Mouse (Mus musculus) kidney, adult 2 months (tissue): ENCODE data around the gene Rex1bd. TPM values are rescaled to one million over a fixed set of nuclear protein-coding genes. Genes with fewer than 3 reads are reported as not detected.

Experiments used
- DNase-seq: peaks from one replicate; pipeline ENCODE4 v3.0.0; 2021
- H3K27ac ChIP-seq: fragments of 200-500 bp; 2 replicates; pipeline ENCODE4 v1.5.1; 2012; ENCODE audit warnings: low read depth, low read length, control low read depth, inconsistent platforms; ENCODE audit not compliant: insufficient read depth
- H3K27me3 ChIP-seq: fragments of 200-500 bp; replicated peaks from 2 replicates; pipeline ENCODE4 v1.6.1; 2012; ENCODE audit warnings: mild to moderate bottlenecking, moderate library complexity, low read length, inconsistent platforms; ENCODE audit not compliant: control insufficient read depth, insufficient read depth
- H3K36me3 ChIP-seq: fragments of 200-500 bp; 2 replicates; pipeline ENCODE4 v1.6.1; 2012; ENCODE audit warnings: mild to moderate bottlenecking, moderate library complexity, low read length, inconsistent platforms; ENCODE audit not compliant: control insufficient read depth, insufficient read depth
- H3K4me1 ChIP-seq: fragments of 200-500 bp; 2 replicates; pipeline ENCODE4 v1.6.1; 2011; ENCODE audit warnings: low read length; ENCODE audit not compliant: control insufficient read depth, insufficient read depth
- H3K4me3 ChIP-seq: fragments of 200-500 bp; 2 replicates; pipeline ENCODE4 v1.5.1; 2011; ENCODE audit warnings: mild to moderate bottlenecking, low read depth, low read length, control low read depth; ENCODE audit not compliant: insufficient read depth
- CTCF ChIP-seq: fragments of 200-500 bp; conservative IDR thresholded peaks from 2 replicates; pipeline ENCODE4 v1.5.1; 2011; ENCODE audit warnings: low read depth, mild to moderate bottlenecking, control low read depth, low read length, moderate library complexity, mixed read lengths; ENCODE audit not compliant: insufficient read depth, insufficient read length
- POLR2A ChIP-seq: fragments of 200-500 bp; IDR thresholded peaks from one replicate; pipeline ENCODE4 v1.6.1; 2011; ENCODE audit warnings: low read depth, low read length, control low read depth
- WGBS: fragments of 180-500 bp; shearing (Covaris S2); methylation state at CpG from one replicate; pipeline ENCODE4 v1.1.7; 2018; 5-methylcytosine and 5-hydroxymethylcytosine counted together
- polyA plus RNA-seq: library from polyadenylated mRNA; depleted of rRNA; stranded (reverse); fragments of >200 nt; gene quantifications from 2 replicates; pipeline ENCODE4 v1.2.3, GENCODE M21; 2012

Rex1bd gene
- polyA plus RNA-seq, 1 experiment, result 161 TPM

GRCm38 (mm10) chr8:70546412-70546811 is 39.9 kb upstream of the Rex1bd start:
- Histone ChIP-seq H3K4me1 (peaks cover 21% of the 10 kb centered on the region; the same call in 1 of the 2 replicates), H3K36me3 (no peaks in the 10 kb centered on the region), H3K4me3 (no peak overlapping the region), H3K27me3 (no peaks in the 10 kb centered on the region), H3K27ac (no peak overlapping the region)
- DNase-seq, result no peak
- TF ChIP-seq POLR2A, result no peak
- WGBS, result 71% methylated on average over 4 of the region's 4 CpGs

DNA sequence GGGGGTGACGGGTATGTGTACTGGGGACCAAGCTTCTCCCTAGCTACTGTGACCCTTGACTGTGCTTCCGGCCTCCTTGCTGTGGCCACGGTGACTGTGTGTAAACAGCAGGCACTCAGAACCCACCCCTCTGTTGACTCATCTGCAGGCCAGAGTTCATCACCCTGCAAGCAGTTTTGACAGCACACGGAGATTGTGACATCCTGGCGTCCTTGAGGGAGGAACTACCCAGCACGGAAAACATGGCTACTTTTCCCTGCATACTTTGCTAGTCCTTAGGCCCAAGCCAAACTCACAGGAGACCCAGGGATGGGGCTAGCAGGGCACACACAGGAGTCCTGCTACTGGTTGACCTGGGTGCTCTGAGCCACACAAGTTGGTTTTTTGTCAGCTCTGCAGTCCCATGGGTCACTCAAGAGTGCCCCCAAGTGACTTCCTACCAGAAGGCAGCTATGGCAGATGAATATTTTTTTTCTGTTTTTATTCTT is 37.7 kb upstream of the Rex1bd start:
- WGBS, result 27% methylated on average over 6 of the region's 6 CpGs

GRCm38 (mm10) chr8:70541081-70541480 is 34.5 kb upstream of the Rex1bd start:
- Histone ChIP-seq H3K27ac (0 out of 2 replicates have a peak overlapping the region, but pooled peaks have one; percentile 5), H3K27me3 (no peaks in the 10 kb centered on the region), H3K36me3 (no peaks in the 10 kb centered on the region), H3K4me3 (peak overlapping the region; percentile 1; the same call in 1 of the 2 replicates), H3K4me1 (peaks cover 21% of the 10 kb centered on the region; the same call in 1 of the 2 replicates)
- no peak for DNase-seq
- 38% methylated on average over 5 of the region's 5 CpGs for WGBS
- no peak for TF ChIP-seq CTCF
- no peak for TF ChIP-seq POLR2A

More for the DNA sequence above, 37.7 kb upstream of the Rex1bd start:
- Histone ChIP-seq H3K36me3 (no peaks in the 10 kb centered on the region), H3K4me1 (peaks cover 26% of the 10 kb centered on the region; the same call in 1 of the 2 replicates), H3K27me3 (no peaks in the 10 kb centered on the region), H3K4me3 (no peak overlapping the region), H3K27ac (peak overlapping the region; percentile 46)
- peak; percentile 71 for DNase-seq
- TF ChIP-seq CTCF (peak; percentile 43), POLR2A (no peak)

GRCm38 (mm10) chr8:70540507-70541071 is 34.0 kb upstream of the Rex1bd start:
- WGBS, result 8% methylated on average over 7 of the region's 7 CpGs
- no peaks in the 10 kb centered on the region for H3K27me3 ChIP-seq
- H3K27ac ChIP-seq, result peak overlapping the region; percentile 77
- peak overlapping the region; percentile 79 for H3K4me3 ChIP-seq
- peak; percentile 63 for DNase-seq
- TF ChIP-seq CTCF (no peak), POLR2A (no peak)
- no peaks in the 10 kb centered on the region for H3K36me3 ChIP-seq
- peaks cover 21% of the 10 kb centered on the region; the same call in 1 of the 2 replicates for H3K4me1 ChIP-seq

DNA sequence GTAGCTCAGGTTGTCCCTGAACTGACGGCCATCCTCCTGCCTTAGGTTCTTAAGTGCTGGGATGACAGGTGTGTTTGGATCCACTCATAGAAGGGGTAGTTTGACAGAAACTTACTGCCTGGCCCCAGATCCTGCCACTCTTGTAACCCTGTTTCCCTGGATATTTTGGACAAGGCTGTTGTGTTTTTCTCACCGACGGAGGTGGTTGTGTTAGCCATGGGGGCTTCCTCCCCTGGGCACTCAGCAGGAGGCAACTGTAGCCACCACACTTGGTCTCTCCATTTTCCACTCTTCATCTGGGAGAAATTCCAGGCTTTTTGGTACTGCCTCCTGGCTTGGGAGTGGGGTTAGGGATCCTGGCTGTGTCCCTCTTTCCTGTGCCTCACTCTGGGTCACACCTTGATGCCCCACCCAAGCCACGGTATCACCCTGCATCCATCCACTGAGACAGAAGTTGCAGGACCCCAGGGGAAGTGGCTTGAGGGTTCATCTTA is 33.5 kb upstream of the Rex1bd start:
- Histone ChIP-seq H3K36me3 (no peaks in the 10 kb centered on the region), H3K4me3 (peak overlapping the region; percentile 79), H3K27me3 (no peaks in the 10 kb centered on the region), H3K27ac (peak overlapping the region; percentile 77), H3K4me1 (peaks cover 21% of the 10 kb centered on the region; the same call in 1 of the 2 replicates)
- DNase-seq, result no peak
- TF ChIP-seq CTCF (no peak), POLR2A (no peak)
- 2% methylated on average over 4 of the region's 4 CpGs for WGBS

DNA sequence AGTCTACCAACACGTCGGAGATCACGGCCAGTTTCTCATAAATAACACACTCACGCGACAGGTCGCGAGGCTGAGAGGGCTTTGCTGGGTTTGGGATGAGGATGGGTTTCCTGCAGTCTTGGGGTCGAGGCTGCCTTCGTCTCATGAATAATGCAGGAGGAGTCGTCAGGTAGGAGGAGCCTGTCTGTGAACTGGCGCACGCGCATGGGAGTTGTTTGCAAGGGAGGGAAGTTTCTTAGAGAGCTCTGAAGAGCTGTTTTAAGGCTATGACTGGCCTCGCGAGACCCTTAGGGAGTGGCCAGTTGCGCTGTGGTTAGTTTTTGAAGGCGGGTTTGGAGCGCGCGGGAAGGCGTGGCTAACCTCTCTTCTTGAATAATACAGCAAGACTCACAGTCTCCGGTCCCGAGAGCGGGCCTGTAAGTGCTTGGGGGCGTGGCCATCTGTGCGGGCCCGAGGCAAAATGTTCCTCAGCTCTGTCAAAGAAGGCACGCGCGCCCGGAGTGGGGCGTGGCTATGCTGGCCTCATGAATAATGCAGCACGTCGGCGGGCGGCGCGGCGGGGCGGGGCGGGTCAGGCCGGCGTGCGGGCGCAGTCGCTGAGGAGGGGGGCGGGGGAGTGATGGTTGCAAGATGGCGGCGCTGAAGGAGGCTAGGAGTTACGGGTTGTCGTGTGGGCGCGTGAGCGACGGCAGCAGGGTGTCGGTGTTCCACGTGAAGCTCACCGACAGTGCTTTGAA is 32.7 kb upstream of the Rex1bd start, which contains the start of gene Ell:
TSS of gene Ell (plus strand) at position 381 of the 737 bp plus-strand sequence.
- Histone ChIP-seq H3K27me3 (no peaks in the 10 kb centered on the region), H3K36me3 (no peaks in the 10 kb centered on the region), H3K4me3 (peak within 1 kb of the TSS; percentile 79), H3K27ac (peak within 1 kb of the TSS; percentile 91), H3K4me1 (peaks cover 19% of the 10 kb centered on the region; the same call in 1 of the 2 replicates)
- WGBS, result under 1% methylated on average over 57 of the region's 58 CpGs
- peak; percentile 100 for DNase-seq
- TF ChIP-seq CTCF (0 out of 2 replicates have a peak, but pooled peaks have one; percentile 0), POLR2A (peak; percentile 47)

- TF ChIP-seq CTCF, result no peak
- TF ChIP-seq POLR2A, result no peak
- WGBS, result under 1% methylated on average over 32 of the region's 32 CpGs
- Histone ChIP-seq H3K4me3 (peak overlapping the region; percentile 64), H3K36me3 (no peaks in the 10 kb centered on the region), H3K4me1 (peaks cover 15% of the 10 kb centered on the region; the same call in 1 of the 2 replicates), H3K27ac (peak overlapping the region; percentile 91), H3K27me3 (no peaks in the 10 kb centered on the region)
- DNase-seq, result peak; percentile 99
These were observed 32.1 kb upstream of the Rex1bd start for GRCm38 (mm10) chr8:70538633-70539076.
